Mouse (Mus musculus) liver, embryonic 13.5 days (tissue): ENCODE results near the gene Plscr1. TPM values are rescaled to one million over a fixed set of nuclear protein-coding genes. Genes with fewer than 3 reads are reported as not detected.
A peak's percentile ranks its signal among the peaks of the same experiment; 100 is the strongest.

Source experiments
- ATAC-seq: fragments of 200-750 bp; cut with Nextera tagmentation; 2 replicates; pipeline ENCODE4 v1.8.0; 2017; ENCODE audit warnings: low read depth, mild to moderate bottlenecking, moderate number of reproducible peaks, moderate library complexity
- DNase-seq: peaks from one replicate; pipeline ENCODE4 v3.0.0; 2022
- H3K27ac ChIP-seq: fragments of 300-500 bp; sonication (generic); 2 replicates; pipeline ENCODE4 v1.5.1; 2015; ENCODE audit warnings: moderate library complexity, mild to moderate bottlenecking, inconsistent platforms
- H3K27me3 ChIP-seq: fragments of 300-500 bp; sonication (generic); 2 replicates; pipeline ENCODE4 v1.6.1; 2015; ENCODE audit warnings: mild to moderate bottlenecking, inconsistent platforms
- H3K36me3 ChIP-seq: fragments of 300-500 bp; sonication (generic); 2 replicates; pipeline ENCODE4 v1.6.1; 2015; ENCODE audit warnings: mild to moderate bottlenecking, inconsistent platforms
- H3K4me1 ChIP-seq: fragments of 300-500 bp; sonication (generic); replicated peaks from 2 replicates; pipeline ENCODE4 v1.6.1; 2015; ENCODE audit warnings: inconsistent platforms
- H3K4me2 ChIP-seq: fragments of 300-500 bp; sonication (generic); 2 replicates; pipeline ENCODE4 v1.6.1; 2015; ENCODE audit warnings: inconsistent platforms, mild to moderate bottlenecking, moderate library complexity
- H3K4me3 ChIP-seq: fragments of 300-500 bp; sonication (generic); replicated peaks from 2 replicates; pipeline ENCODE4 v1.5.1; 2015; ENCODE audit warnings: mild to moderate bottlenecking, inconsistent platforms
- H3K9ac ChIP-seq: fragments of 300-500 bp; sonication (generic); 2 replicates; pipeline ENCODE4 v1.6.1; 2015; ENCODE audit warnings: mild to moderate bottlenecking, inconsistent platforms
- H3K9me3 ChIP-seq: fragments of 300-500 bp; sonication (generic); replicated peaks from 2 replicates; pipeline ENCODE4 v1.6.1; 2016; ENCODE audit warnings: inconsistent platforms
- WGBS: fragments of 180-500 bp; shearing (Covaris S2); methylation state at CpG from one replicate; pipeline ENCODE4 v1.1.7; 2015; ENCODE audit not compliant: insufficient replicate concordance; 5-methylcytosine and 5-hydroxymethylcytosine counted together
- polyA plus RNA-seq: library from polyadenylated mRNA; unstranded; fragments of >200 nt; fragmentation: Nextera tagmentation; extraction: Ambion mirVana; gene quantifications from 2 replicates; pipeline ENCODE4 v1.2.1, GENCODE M21; 2015

Plscr1 gene
- 24.0 and 26.5 TPM in 2 replicates for polyA plus RNA-seq

- peaks cover 23% of the 10 kb centered on the region for H3K4me1 ChIP-seq
- DNase-seq (no peak), ATAC-seq (no peak)
- WGBS, result 32% methylated on average over 7 of the region's 7 CpGs
- H3K36me3 ChIP-seq, result no peaks in the 10 kb centered on the region
- H3K4me3 ChIP-seq, result peak within 1 kb of the TSS; percentile 70
- H3K9ac ChIP-seq, result peak within 1 kb of the TSS; percentile 76
- peak within 1 kb of the TSS; percentile 83 for H3K27ac ChIP-seq
- no peaks in the 10 kb centered on the region for H3K9me3 ChIP-seq
- peak within 1 kb of the TSS; percentile 80 for H3K4me2 ChIP-seq
- H3K27me3 ChIP-seq, result no peaks in the 10 kb centered on the region
Measured at GRCm38 (mm10) chr9:92249447-92249852, at the start of gene Plscr1. TSS of gene Plscr1 (plus strand) at chr9:92249750.

GRCm38 (mm10) chr9:92204397-92204796 lies 45.2 kb upstream of the Plscr1 start:
- H3K27me3 ChIP-seq, result no peaks in the 10 kb centered on the region
- H3K4me3 ChIP-seq, result no peak overlapping the region
- no peak overlapping the region for H3K4me2 ChIP-seq
- H3K36me3 ChIP-seq, result no peaks in the 10 kb centered on the region
- no peaks in the 10 kb centered on the region for H3K9me3 ChIP-seq
- no peak overlapping the region for H3K9ac ChIP-seq
- DNase-seq (no peak), ATAC-seq (no peak)
- H3K4me1 ChIP-seq, result no peaks in the 10 kb centered on the region
- WGBS, result 51% methylated on average over 2 of the region's 2 CpGs
- no peak overlapping the region for H3K27ac ChIP-seq

- no peaks in the 10 kb centered on the region for H3K36me3 ChIP-seq
- ATAC-seq (no peak), DNase-seq (no peak)
- H3K27ac ChIP-seq, result no peak overlapping the region
- no peak overlapping the region for H3K9ac ChIP-seq
- no peaks in the 10 kb centered on the region for H3K9me3 ChIP-seq
- WGBS, result 34% methylated on average over 4 of the region's 4 CpGs
- no peaks in the 10 kb centered on the region for H3K27me3 ChIP-seq
- no peak overlapping the region for H3K4me2 ChIP-seq
- H3K4me1 ChIP-seq, result no peaks in the 10 kb centered on the region
- no peak overlapping the region for H3K4me3 ChIP-seq
Measured at GRCm38 (mm10) chr9:92207307-92207706, 42.2 kb upstream of the Plscr1 start.

DNA sequence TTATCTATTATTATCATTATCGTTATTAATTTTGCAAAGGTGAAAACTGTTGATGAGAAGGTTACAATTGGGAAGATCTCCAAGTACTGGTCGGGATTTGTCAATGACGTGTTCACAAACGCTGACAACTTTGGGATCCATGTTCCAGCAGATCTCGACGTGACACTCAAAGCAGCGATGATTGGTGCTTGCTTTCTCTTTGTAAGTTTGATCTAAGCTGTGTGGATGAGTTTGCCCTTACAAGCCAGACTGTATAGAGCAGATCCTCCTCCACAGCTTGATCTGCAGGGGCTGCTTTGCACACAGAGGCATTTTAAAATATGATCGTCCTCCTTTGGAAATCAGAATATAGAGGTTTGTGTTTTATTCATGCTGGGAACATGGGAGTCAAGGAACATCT lies 41.8 kb upstream of the Plscr1 start:
- ATAC-seq (no peak), DNase-seq (no peak)
- Histone ChIP-seq H3K27ac (no peak overlapping the region), H3K4me2 (no peak overlapping the region), H3K4me3 (no peak overlapping the region), H3K9ac (no peak overlapping the region), H3K27me3 (no peaks in the 10 kb centered on the region), H3K9me3 (no peaks in the 10 kb centered on the region), H3K36me3 (no peaks in the 10 kb centered on the region), H3K4me1 (no peaks in the 10 kb centered on the region)
- WGBS, result 65% methylated on average over 8 of the region's 8 CpGs

- no peak overlapping the region for H3K9ac ChIP-seq
- no peak overlapping the region for H3K4me2 ChIP-seq
- H3K36me3 ChIP-seq, result no peaks in the 10 kb centered on the region
- ATAC-seq, result no peak
- no peak overlapping the region for H3K27ac ChIP-seq
- no peaks in the 10 kb centered on the region for H3K27me3 ChIP-seq
- no peaks in the 10 kb centered on the region for H3K4me1 ChIP-seq
- DNase-seq, result no peak
- 66% methylated on average over 3 of the region's 3 CpGs for WGBS
- no peaks in the 10 kb centered on the region for H3K9me3 ChIP-seq
- no peak overlapping the region for H3K4me3 ChIP-seq
Measured at GRCm38 (mm10) chr9:92209850-92210249, 39.7 kb upstream of the Plscr1 start.

- Histone ChIP-seq H3K4me1 (no peaks in the 10 kb centered on the region), H3K36me3 (no peaks in the 10 kb centered on the region), H3K27me3 (no peaks in the 10 kb centered on the region), H3K9ac (no peak overlapping the region), H3K9me3 (no peaks in the 10 kb centered on the region), H3K27ac (no peak overlapping the region), H3K4me2 (no peak overlapping the region), H3K4me3 (no peak overlapping the region)
- ATAC-seq (no peak), DNase-seq (no peak)
- 73% methylated on average over 7 of the region's 7 CpGs for whole genome bisulfite sequencing
Measured at GRCm38 (mm10) chr9:92210386-92210967, 39.1 kb upstream of the Plscr1 start.

- Histone ChIP-seq H3K36me3 (no peaks in the 10 kb centered on the region), H3K9me3 (no peaks in the 10 kb centered on the region), H3K4me2 (no peak overlapping the region), H3K27ac (no peak overlapping the region), H3K27me3 (no peaks in the 10 kb centered on the region), H3K9ac (no peak overlapping the region), H3K4me1 (no peaks in the 10 kb centered on the region), H3K4me3 (no peak overlapping the region)
- 21% methylated on average over 3 of the region's 3 CpGs for WGBS
- ATAC-seq (no peak), DNase-seq (no peak)
Measured at GRCm38 (mm10) chr9:92211048-92211447, 38.5 kb upstream of the Plscr1 start.

GRCm38 (mm10) chr9:92217484-92217883 lies 32.1 kb upstream of the Plscr1 start:
- no peaks in the 10 kb centered on the region for H3K4me1 ChIP-seq
- H3K27ac ChIP-seq, result no peak overlapping the region
- no peak overlapping the region for H3K4me3 ChIP-seq
- H3K9me3 ChIP-seq, result no peaks in the 10 kb centered on the region
- DNase-seq, result no peak
- H3K9ac ChIP-seq, result no peak overlapping the region
- ATAC-seq, result peak; percentile 50; the same call in 1 of the 2 replicates
- H3K27me3 ChIP-seq, result no peaks in the 10 kb centered on the region
- H3K4me2 ChIP-seq, result no peak overlapping the region
- whole genome bisulfite sequencing, result 16% methylated on average over 4 of the region's 4 CpGs
- H3K36me3 ChIP-seq, result no peaks in the 10 kb centered on the region

DNA sequence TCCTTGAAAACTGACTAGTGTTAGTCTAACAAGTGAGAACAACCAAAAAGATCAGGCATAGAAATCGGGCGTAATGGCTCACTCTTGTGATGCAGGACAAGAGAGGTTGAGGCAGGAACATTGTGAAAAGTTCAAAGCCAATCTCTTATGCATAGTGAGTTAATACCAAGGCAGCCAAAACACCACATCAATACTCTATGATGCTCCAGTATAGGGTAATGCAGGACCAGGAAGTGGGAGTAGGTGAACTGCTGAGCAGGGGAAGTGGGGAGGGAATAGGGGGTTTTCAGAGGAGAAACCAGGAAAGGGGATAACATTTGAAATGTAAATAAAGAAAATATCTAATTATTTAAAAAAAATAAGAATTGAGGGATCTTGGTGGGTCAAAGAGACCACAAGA lies 31.7 kb upstream of the Plscr1 start:
- Histone ChIP-seq H3K27me3 (no peaks in the 10 kb centered on the region), H3K4me2 (no peak overlapping the region), H3K4me3 (no peak overlapping the region), H3K9ac (no peak overlapping the region), H3K27ac (no peak overlapping the region), H3K36me3 (no peaks in the 10 kb centered on the region), H3K9me3 (no peaks in the 10 kb centered on the region), H3K4me1 (no peaks in the 10 kb centered on the region)
- DNase-seq, result no peak
- no peak for ATAC-seq
- 59% methylated on average over 2 of the region's 2 CpGs for WGBS

- ATAC-seq, result no peak
- DNase-seq, result no peak
- no peak overlapping the region for H3K9ac ChIP-seq
- no peak overlapping the region for H3K4me2 ChIP-seq
- H3K4me1 ChIP-seq, result no peaks in the 10 kb centered on the region
- WGBS, result 20% methylated on average over 3 of the region's 3 CpGs
- H3K9me3 ChIP-seq, result no peaks in the 10 kb centered on the region
- H3K36me3 ChIP-seq, result no peaks in the 10 kb centered on the region
- H3K27ac ChIP-seq, result no peak overlapping the region
- no peak overlapping the region for H3K4me3 ChIP-seq
- no peaks in the 10 kb centered on the region for H3K27me3 ChIP-seq
Measured at GRCm38 (mm10) chr9:92220151-92220550, 29.4 kb upstream of the Plscr1 start.

- no peak overlapping the region for H3K4me2 ChIP-seq
- H3K4me1 ChIP-seq, result no peaks in the 10 kb centered on the region
- no peak overlapping the region for H3K9ac ChIP-seq
- H3K27ac ChIP-seq, result no peak overlapping the region
- no peaks in the 10 kb centered on the region for H3K27me3 ChIP-seq
- H3K4me3 ChIP-seq, result no peak overlapping the region
- DNase-seq, result no peak
- no peaks in the 10 kb centered on the region for H3K9me3 ChIP-seq
- ATAC-seq, result 0 out of 2 replicates have a peak, but pooled peaks have one; percentile 26
- no peaks in the 10 kb centered on the region for H3K36me3 ChIP-seq
Measured at GRCm38 (mm10) chr9:92221480-92221879, 28.1 kb upstream of the Plscr1 start.

DNA sequence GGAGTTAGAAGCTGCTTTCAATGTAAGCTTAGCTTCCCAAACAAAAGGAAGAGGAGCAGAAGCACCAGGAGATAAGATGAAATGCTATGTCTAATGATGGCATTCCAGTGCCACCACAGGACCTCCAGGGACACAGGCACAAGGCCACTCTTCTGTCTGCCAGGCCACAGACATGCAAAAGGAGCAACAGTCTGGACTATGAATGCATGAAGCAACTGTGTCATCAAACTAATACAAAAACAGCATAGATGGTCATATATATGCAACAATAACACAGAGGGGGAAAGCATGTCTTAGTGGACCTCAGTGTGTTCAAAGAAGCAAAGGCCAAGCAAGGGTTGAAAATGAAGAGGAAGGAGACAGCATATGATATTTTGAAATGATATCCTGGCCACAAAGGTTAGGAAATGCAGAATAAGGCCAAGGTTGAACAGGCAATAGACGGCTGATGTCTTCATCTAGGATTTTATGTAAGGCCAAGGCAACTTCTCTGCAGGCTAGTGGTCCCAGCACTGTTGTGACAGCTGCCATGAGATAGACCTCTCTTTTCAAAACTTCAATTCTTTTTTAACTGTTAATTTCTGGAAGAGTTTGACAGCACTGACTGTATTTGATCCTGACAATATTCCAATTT lies 24.8 kb upstream of the Plscr1 start:
- H3K9me3 ChIP-seq, result no peaks in the 10 kb centered on the region
- DNase-seq (no peak), ATAC-seq (no peak)
- H3K4me1 ChIP-seq, result 0 out of 2 replicates have a peak, but pooled peaks cover 3% of the 10 kb centered on the region
- no peaks in the 10 kb centered on the region for H3K36me3 ChIP-seq
- H3K4me3 ChIP-seq, result no peak overlapping the region
- no peak overlapping the region for H3K4me2 ChIP-seq
- H3K9ac ChIP-seq, result no peak overlapping the region
- no peaks in the 10 kb centered on the region for H3K27me3 ChIP-seq
- WGBS, result 69% methylated on average over 1 of the region's 1 CpGs
- H3K27ac ChIP-seq, result no peak overlapping the region
